In the genomic region with DNA sequence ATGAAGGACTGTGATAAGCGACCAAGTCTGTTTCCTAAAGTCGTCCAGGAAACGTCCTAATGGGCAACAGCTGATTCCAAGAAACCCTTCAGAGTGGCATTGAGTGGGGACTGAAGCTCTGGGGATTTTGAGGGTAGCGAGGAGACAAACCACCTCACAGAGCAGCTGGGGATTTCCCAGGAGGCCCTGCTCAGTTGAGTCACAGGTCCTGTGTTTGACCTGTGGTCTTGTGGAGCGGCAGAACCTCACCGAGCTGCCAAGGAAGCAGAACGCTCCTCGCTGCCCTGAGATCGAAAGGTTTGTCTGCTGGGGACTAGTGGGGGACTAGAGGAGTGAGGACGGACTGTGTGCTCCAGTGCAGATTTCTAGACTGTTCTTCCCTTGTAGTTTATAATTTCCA, we compare ENCODE assay signal across 17 mouse cellular contexts. TPM values are rescaled to one million over a fixed set of nuclear protein-coding genes. Genes with fewer than 3 reads are reported as not detected.
DNase-seq lines count a peak whose midpoint lies in the region; ATAC-seq lines count a peak whose summit lies in the region.
"Had no signal": no experiment of that assay in that cellular context is flagged by ENCODE, and none has a peak within 500 bp of the region (broad histone marks: within the 10 kb centered on the region; RNA-seq: fewer than 3 reads in every experiment).

No protein-coding gene starts in this region.

- H3K27me3 ChIP-seq in splenic B cell, adult 2 months (ENCODE audit: control insufficient read depth, insufficient read depth, low read length, poor library complexity, severe bottlenecking) = no peaks in the 10 kb centered on the region

- ATAC-seq in inflammation-experienced regulatory T-cells, adult 6 months = peak; percentile 47
- ATAC-seq: forebrain, postnatal 0 days; intestine, embryonic 16.5 days had no signal

- DNase-seq in thymus, postnatal 14 days = peak; percentile 26
- no peak for DNase-seq in thymus, postnatal 0 days (ENCODE audit: low spot score)
- DNase-seq in NIH3T3 (ENCODE audit: low read depth) = peak; percentile 60
- DNase-seq in splenic B cell, adult 2 months (ENCODE audit: low read depth, low spot score) = peak; percentile 49
- no peak for DNase-seq in embryo, embryonic 9.5 days (ENCODE audit: extremely low spot score)
- no peak for DNase-seq in ovary, postnatal 14 days (ENCODE audit: low spot score)
- DNase-seq in spleen, postnatal 4 days (ENCODE audit: low spot score in 2 of 2) = no peak
- DNase-seq: adrenal gland, postnatal 10 days; forebrain, postnatal 0 days; heart, postnatal 14 days; kidney, postnatal 4 days; midbrain, embryonic 14.5 days; right cerebral cortex, adult 18-20 months had no signal

- no peaks in the 10 kb centered on the region for H3K36me3 ChIP-seq in splenic B cell, adult 2 months (ENCODE audit: control insufficient read depth, insufficient read depth, low read length, poor library complexity, severe bottlenecking)
- H3K36me3 ChIP-seq: heart, embryonic 12.5 days; limb, embryonic 13.5 days had no signal

RNA-seq across cellular contexts. Expression of gene Tnfrsf9, which starts 13.4 kb away (rescaled TPM):
- 8.5 and 9.6 TPM in 2 replicates for polyA plus RNA-seq in thymus, postnatal 0 days (2015; fragmentation: Nextera tagmentation; extraction: Ambion mirVana)
- 100 to 1,000 TPM; 101 to 158 (median 156) TPM for polyA plus RNA-seq in inflammation-experienced regulatory T-cells, adult 6 months (2017; shearing (Covaris generic))

RNA-seq across cellular contexts. Expression of gene Park7, which starts 13.6 kb away (rescaled TPM):
- 509 and 526 TPM in 2 replicates for polyA plus RNA-seq in thymus, postnatal 0 days (2015; fragmentation: Nextera tagmentation; extraction: Ambion mirVana)
- polyA plus RNA-seq in inflammation-experienced regulatory T-cells, adult 6 months (2017; shearing (Covaris generic)) = 100 to 1,000 TPM; 379 to 537 (median 522) TPM

Comparison
In these comparisons a context has a peak if more than half of its experiments do, and no peak if none do; other contexts are left out.
1. DNase-seq: peak in thymus, postnatal 14 days (single experiment), NIH3T3 (single experiment) and splenic B cell, adult 2 months (single experiment); none in thymus, postnatal 0 days (single experiment), embryo, embryonic 9.5 days (single experiment), ovary, postnatal 14 days (single experiment) and spleen, postnatal 4 days (0 of 2).